Mouse (Mus musculus) CD4-positive naive resting alpha-beta T cell, adult 57 days (primary cell): ENCODE results near the gene Gmpr. TPM values are rescaled to one million over a fixed set of nuclear protein-coding genes. Genes with fewer than 3 reads are reported as not detected.

ENCODE experiments used
- total RNA-seq: library from RNA; stranded (reverse); gene quantifications from one replicate; pipeline ENCODE4 v1.2.4, GENCODE M21; 2023

Gmpr gene
- not detected for total RNA-seq

DNA sequence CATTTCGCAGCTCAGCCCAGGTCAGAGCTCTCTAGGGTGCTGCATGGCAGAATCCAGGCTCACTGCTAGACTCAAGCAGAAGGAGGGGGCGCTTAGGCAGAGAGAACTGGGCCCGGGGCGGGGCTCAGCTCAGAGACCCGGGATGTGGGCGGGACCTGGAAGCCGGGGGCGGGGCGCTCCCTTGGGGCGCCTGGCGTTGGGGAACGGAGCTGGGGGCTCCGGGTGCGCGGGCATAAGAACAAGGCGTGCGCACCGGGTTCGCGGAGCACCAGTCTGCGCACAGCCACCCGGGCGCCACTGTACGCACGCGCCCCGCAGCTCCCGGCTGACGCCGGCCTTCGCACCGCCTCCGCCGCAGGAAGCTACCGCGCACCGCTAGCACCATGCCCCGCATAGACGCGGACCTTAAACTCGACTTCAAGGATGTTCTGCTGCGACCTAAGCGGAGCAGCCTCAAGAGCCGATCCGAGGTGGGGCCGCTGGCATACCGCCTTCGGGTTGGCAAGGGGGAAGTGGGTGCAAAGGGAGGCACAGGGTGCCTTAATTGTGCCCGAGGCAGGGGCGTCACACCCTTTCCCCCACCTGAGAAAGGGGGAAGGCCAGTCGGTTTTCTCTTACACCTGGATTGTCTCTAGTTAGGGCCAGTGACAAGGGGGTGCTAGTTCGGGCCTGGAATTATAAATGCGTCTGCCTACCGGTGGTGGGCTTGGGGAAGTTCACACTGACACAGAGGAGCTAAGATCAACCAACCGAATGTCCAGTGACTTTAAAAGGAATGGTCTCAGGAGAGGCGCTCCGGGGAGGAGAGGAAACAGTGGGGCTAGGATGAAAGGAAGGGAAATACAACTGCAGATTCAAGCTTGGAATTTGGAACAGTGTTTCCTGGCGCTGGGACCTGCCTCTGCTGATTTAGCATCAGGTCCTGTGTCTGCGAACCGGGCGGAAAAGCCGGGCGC lies at the start of gene Gmpr:
Gene Gmpr (plus strand): TSS at position 171 of the 956 bp plus-strand sequence.

Other genes starting within 250 kb of the Gmpr start
- gene Mylip, start 117.7 kb upstream of the Gmpr start, total RNA-seq = 63.1 TPM